Mouse (Mus musculus) lung, postnatal 4 days (tissue): ENCODE measurements around the gene Colgalt1.

Experiments used
- DNase-seq, 2 experiments: peaks; one replicate each; pipeline ENCODE4 v3.0.0; 2021

The Colgalt1 gene

GRCm38 (mm10) chr8:71670621-71671548 is 60.1 kb downstream of the Colgalt1 start:
- DNase-seq, result no peak

GRCm38 (mm10) chr8:71671549-71671965 is 60.8 kb downstream of the Colgalt1 start, which contains the start of gene Unc13a:
Gene Unc13a, minus strand, starts transcription at chr8:71671757.
- peak; percentile 90 to 93 for DNase-seq

GRCm38 (mm10) chr8:71672168-71672735 is 61.5 kb downstream of the Colgalt1 start:
- DNase-seq, result no peak

GRCm38 (mm10) chr8:71674071-71674470 is 63.3 kb downstream of the Colgalt1 start:
- DNase-seq, result no peak
